Mouse (Mus musculus) T-cell, adult 66 days (primary cell): ENCODE measurements around the gene Tmbim4. TPM values are rescaled to one million over a fixed set of nuclear protein-coding genes. Genes with fewer than 3 reads are reported as not detected.

Source experiments
- total RNA-seq, 2 experiments: library from RNA; stranded (reverse); gene quantifications; 3 replicates in 1 of 2; 4 replicates in 1 of 2; pipeline ENCODE4 v1.2.4; 2023

Tmbim4 gene
- total RNA-seq = 10 to 100 TPM; 21.9 to 34.1 TPM

GRCm38 (mm10) chr10:120201131-120201921 is at the start of gene Tmbim4:
Tmbim4 (plus strand) TSS chr10:120201590.

GRCm38 (mm10) chr10:120201961-120202402 is 592 bp downstream of the Tmbim4 start, which contains the start of gene Irak3:
Irak3 (minus strand) TSS chr10:120202130.

DNA sequence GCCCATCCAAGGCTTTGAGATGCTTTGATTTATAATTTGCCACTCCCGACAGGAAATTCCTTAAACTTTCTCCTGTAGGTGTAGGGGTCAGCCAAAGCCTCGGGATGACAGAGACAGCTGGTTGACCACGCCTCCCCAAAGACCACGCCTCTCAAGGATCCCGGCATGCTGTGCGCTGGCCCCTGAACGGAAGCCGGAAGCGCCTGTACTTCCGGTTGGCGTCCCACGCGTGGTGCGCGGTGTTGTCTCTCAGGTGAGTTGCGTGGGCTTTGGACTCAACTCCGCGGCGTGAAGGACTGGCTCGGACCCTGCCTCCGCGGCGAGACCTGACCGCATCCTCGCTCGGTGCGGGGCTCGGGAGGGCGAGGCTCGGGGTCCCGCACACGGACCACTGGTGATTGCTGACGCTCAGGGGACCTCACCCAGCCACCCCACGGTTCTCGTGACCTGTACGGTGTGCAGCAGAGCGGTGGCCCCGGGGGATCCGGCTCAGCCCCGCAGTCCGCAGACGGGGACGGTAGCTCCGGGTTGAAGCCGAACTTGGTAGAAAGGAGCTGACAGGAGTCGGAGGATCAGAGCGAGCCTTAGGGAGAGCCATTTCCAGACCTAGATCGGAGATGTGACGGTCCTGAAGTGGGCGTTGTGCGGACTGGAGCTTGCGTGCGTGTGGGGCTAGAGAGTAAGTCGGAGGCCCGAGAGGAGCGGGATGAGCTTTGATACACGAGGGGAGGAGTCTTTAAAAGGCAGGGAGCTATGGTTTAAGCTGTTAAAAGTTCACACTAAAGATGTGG is 25.7 kb downstream of the Tmbim4 start, which contains the start of gene Llph:
TSS of gene Llph (plus strand) at position 200 of the 791 bp plus-strand sequence.

Other genes with a start within 250 kb of the Tmbim4 start
- 10 to 100 TPM; 42.3 to 46.8 TPM for gene Helb, start 88.6 kb upstream of the Tmbim4 start, total RNA-seq
- gene Irak3, start 540 bp downstream of the Tmbim4 start, total RNA-seq = 1 to 10 TPM; 2.5 to 5.2 TPM
- 10 to 100 TPM; 30.1 to 36.4 TPM for gene Llph, start 25.5 kb downstream of the Tmbim4 start, total RNA-seq